Mouse (Mus musculus) MEL (cell line): ENCODE results near the gene Haus6. TPM values are rescaled to one million over a fixed set of nuclear protein-coding genes. Genes with fewer than 3 reads are reported as not detected.

Source experiments
- DNase-seq: peaks from one replicate; pipeline ENCODE4 v3.0.0; 2011; ENCODE audit warnings: low read depth, low spot score
- H3K27ac ChIP-seq: 2 replicates; pipeline ENCODE4 v1.5.1; 2012; ENCODE audit warnings: low read depth, mild to moderate bottlenecking, control low read depth, low read length, moderate library complexity; ENCODE audit not compliant: control insufficient read depth
- H3K27me3 ChIP-seq, 2 experiments: fragments of 150-350 bp in 1 of 2; sonication (generic) in 1 of 2; 2 replicates each; pipeline ENCODE4 v1.6.1; 2012; ENCODE audit warnings: low read length in 2 of 2, mild to moderate bottlenecking in 2 of 2, improper control_type of control experiment in 1 of 2, moderate library complexity in 1 of 2; ENCODE audit not compliant: insufficient read depth in 2 of 2, control insufficient read depth in 1 of 2
- H3K36me3 ChIP-seq, 2 experiments: 2 replicates each; pipeline ENCODE4 v1.6.1; 2012 to 2014; ENCODE audit warnings: low read length in 2 of 2, improper control_type of control experiment in 1 of 2, inconsistent platforms in 1 of 2, mild to moderate bottlenecking in 1 of 2; ENCODE audit not compliant: insufficient read depth in 2 of 2, control insufficient read depth in 1 of 2
- H3K4me1 ChIP-seq, 2 experiments: fragments of 150-350 bp in 1 of 2; sonication (generic) in 1 of 2; 2 replicates each; pipeline ENCODE4 v1.6.1; 2012; ENCODE audit warnings: low read length in 2 of 2, improper control_type of control experiment in 1 of 2, mild to moderate bottlenecking in 1 of 2; ENCODE audit not compliant: insufficient read depth in 2 of 2, control insufficient read depth in 1 of 2
- H3K4me3 ChIP-seq, 2 experiments: fragments of 150-350 bp in 1 of 2; sonication (generic) in 1 of 2; 2 replicates each; pipeline ENCODE4 v1.5.1; 2012; ENCODE audit warnings: low read depth in 2 of 2, low read length in 2 of 2, mild to moderate bottlenecking in 2 of 2, moderate library complexity in 2 of 2, control low read depth in 1 of 2, improper control_type of control experiment in 1 of 2; ENCODE audit not compliant: control insufficient read depth in 1 of 2, insufficient read depth in 1 of 2
- H3K79me2 ChIP-seq: 2 replicates; pipeline ENCODE4 v1.6.1; 2012; ENCODE audit warnings: mild to moderate bottlenecking, low read length, moderate library complexity; ENCODE audit not compliant: control insufficient read depth, poor library complexity, insufficient read depth
- H3K9ac ChIP-seq: 2 replicates; pipeline ENCODE4 v1.6.1; 2012; ENCODE audit warnings: low read depth, mild to moderate bottlenecking, control low read depth, low read length, moderate library complexity; ENCODE audit not compliant: control insufficient read depth, poor library complexity, severe bottlenecking
- H3K9me3 ChIP-seq: fragments of 150-350 bp; sonication (generic); replicated peaks from 2 replicates; pipeline ENCODE4 v1.6.1; 2012; ENCODE audit warnings: mild to moderate bottlenecking, low read length, improper control_type of control experiment, moderate library complexity; ENCODE audit not compliant: insufficient read depth
- CHD2 ChIP-seq: IDR thresholded peaks from 2 replicates; pipeline ENCODE4 v1.6.1; 2011; ENCODE audit warnings: low read length, improper control_type of control experiment
- CTCF ChIP-seq, 3 experiments: IDR thresholded peaks in 2 of 3; conservative IDR thresholded peaks in 1 of 3; 2 replicates each; pipeline ENCODE4 v1.5.1; 2011 to 2012; ENCODE audit warnings: low read length in 3 of 3, low read depth in 2 of 3, mild to moderate bottlenecking in 2 of 3, improper control_type of control experiment in 1 of 3, inconsistent platforms in 1 of 3, mixed read lengths in 1 of 3, moderate library complexity in 1 of 3; ENCODE audit not compliant: control insufficient read depth in 1 of 3, insufficient read depth in 1 of 3, poor library complexity in 1 of 3, severe bottlenecking in 1 of 3
- E2F4 ChIP-seq: IDR thresholded peaks from 2 replicates; pipeline ENCODE4 v1.6.1; 2011; ENCODE audit warnings: low read depth, low read length, improper control_type of control experiment, borderline replicate concordance
- ELF1 ChIP-seq: IDR thresholded peaks from 2 replicates; pipeline ENCODE4 v1.6.1; 2014; ENCODE audit warnings: low read depth, mild to moderate bottlenecking, inconsistent platforms, low read length, improper control_type of control experiment, moderate library complexity
- EP300 ChIP-seq, 2 experiments: IDR thresholded peaks; 2 replicates each; pipeline ENCODE4 v1.6.1; 2011; ENCODE audit warnings: improper control_type of control experiment in 2 of 2, low read length in 2 of 2, low read depth in 1 of 2, mild to moderate bottlenecking in 1 of 2
- GABPA ChIP-seq: IDR thresholded peaks from 2 replicates; pipeline ENCODE4 v1.6.1; 2012; ENCODE audit warnings: low read depth, mild to moderate bottlenecking, inconsistent platforms, low read length, improper control_type of control experiment, moderate library complexity
- GATA1 ChIP-seq: IDR thresholded peaks from 2 replicates; pipeline ENCODE4 v1.6.1; 2011; ENCODE audit warnings: low read depth, low read length, improper control_type of control experiment
- HCFC1 ChIP-seq: IDR thresholded peaks from 2 replicates; pipeline ENCODE4 v1.6.1; 2012; ENCODE audit warnings: low read depth, mild to moderate bottlenecking, inconsistent platforms, low read length, improper control_type of control experiment, moderate library complexity
- JUND ChIP-seq: IDR thresholded peaks from 2 replicates; pipeline ENCODE4 v1.6.1; 2011; ENCODE audit warnings: low read depth, mild to moderate bottlenecking, improper control_type of control experiment, low read length
- KAT2A ChIP-seq: conservative IDR thresholded peaks from 2 replicates; pipeline ENCODE4 v1.6.1; 2012; ENCODE audit warnings: low read depth, low read length, improper control_type of control experiment, inconsistent platforms
- MEF2A ChIP-seq: IDR thresholded peaks from 2 replicates; pipeline ENCODE4 v1.6.1; 2014; ENCODE audit warnings: low read depth, mild to moderate bottlenecking, inconsistent platforms, low read length, improper control_type of control experiment; ENCODE audit not compliant: poor library complexity, insufficient replicate concordance, severe bottlenecking; ENCODE audit errors: extremely low read depth
- NELFE ChIP-seq: IDR thresholded peaks from 2 replicates; pipeline ENCODE4 v1.6.1; 2011; ENCODE audit warnings: low read depth, low read length, improper control_type of control experiment
- NRF1 ChIP-seq: IDR thresholded peaks from 2 replicates; pipeline ENCODE4 v1.6.1; 2014; ENCODE audit warnings: low read depth, mild to moderate bottlenecking, inconsistent platforms, low read length, improper control_type of control experiment, moderate library complexity; ENCODE audit not compliant: poor library complexity, insufficient read depth, severe bottlenecking
- POLR2AphosphoS5 ChIP-seq: IDR thresholded peaks from 2 replicates; pipeline ENCODE4 v1.6.1; 2012; ENCODE audit warnings: low read depth, borderline replicate concordance, mild to moderate bottlenecking, inconsistent platforms, low read length, moderate library complexity, mixed read lengths
- RCOR1 ChIP-seq: IDR thresholded peaks from 2 replicates; pipeline ENCODE4 v1.6.1; 2012; ENCODE audit warnings: low read depth, mild to moderate bottlenecking, inconsistent platforms, low read length, improper control_type of control experiment
- SMC3 ChIP-seq: IDR thresholded peaks from 2 replicates; pipeline ENCODE4 v1.6.1; 2011; ENCODE audit warnings: low read depth, low read length, improper control_type of control experiment
- UBTF ChIP-seq: IDR thresholded peaks from 2 replicates; pipeline ENCODE4 v1.6.1; 2012; ENCODE audit warnings: low read depth, mild to moderate bottlenecking, inconsistent platforms, low read length, improper control_type of control experiment, moderate library complexity, borderline replicate concordance; ENCODE audit not compliant: insufficient read depth
- USF1 ChIP-seq: IDR thresholded peaks from 2 replicates; pipeline ENCODE4 v1.6.1; 2014; ENCODE audit warnings: low read depth, mild to moderate bottlenecking, inconsistent platforms, low read length, improper control_type of control experiment, moderate library complexity
- ZNF384 ChIP-seq: IDR thresholded peaks from 2 replicates; pipeline ENCODE4 v1.6.1; 2012; ENCODE audit warnings: low read depth, mild to moderate bottlenecking, inconsistent platforms, low read length, improper control_type of control experiment
- polyA plus RNA-seq, 2 experiments: library from polyadenylated mRNA; stranded (reverse) in 1 of 2; unstranded in 1 of 2; fragments of >175 nt in 1 of 2; fragments of >200 nt in 1 of 2; gene quantifications; 2 replicates each; pipeline versions ENCODE4 v1.2.1 to v1.2.4; 2012; ENCODE audit warnings: low replicate concordance in 2 of 2, low read depth in 1 of 2; ENCODE audit not compliant: insufficient read length in 2 of 2, insufficient read depth in 1 of 2, missing spikeins in 1 of 2
- total RNA-seq: library from RNA; depleted of rRNA; stranded (reverse); fragments of 300-350 nt; gene quantifications from 2 replicates; pipeline ENCODE4 v1.2.3, GENCODE M21; 2012

The Haus6 gene
- total and polyA plus RNA-seq, 3 experiments, result 22.1 to 41.3 TPM; not detected in 1

DNA sequence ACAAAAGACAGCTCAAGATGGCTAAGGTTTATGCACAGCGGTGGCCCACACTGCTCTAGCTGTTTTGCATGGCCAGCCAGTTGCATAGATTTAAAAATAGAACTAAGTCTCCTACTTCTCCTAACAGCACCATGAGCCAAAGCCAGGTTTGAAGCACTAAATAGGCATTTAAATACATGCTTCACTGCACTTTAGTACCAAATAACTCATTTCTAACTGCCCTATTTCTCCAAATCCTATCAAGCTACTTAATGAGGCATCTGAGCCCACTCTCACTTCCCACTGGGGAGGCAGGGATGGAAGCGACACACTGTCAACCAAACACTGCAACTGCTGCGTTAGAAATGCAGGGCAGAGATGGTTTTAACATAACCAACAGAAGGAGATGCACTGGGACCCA, 67.9 kb downstream of the Haus6 start:
- H3K9me3 ChIP-seq, result no peaks in the 10 kb centered on the region
- no peak overlapping the region for H3K4me3 ChIP-seq
- H3K36me3 ChIP-seq, result no peaks in the 10 kb centered on the region
- no peak for TF ChIP-seq CHD2
- TF ChIP-seq RCOR1, result no peak
- TF ChIP-seq EP300 (IDR thresholded peaks at IDR 0.05; ENCODE audit: low read depth in 1 of 2, low read length in 2 of 2), result no peak
- no peak for TF ChIP-seq ELF1
- TF ChIP-seq HCFC1, result no peak
- TF ChIP-seq CTCF (IDR thresholded peaks at IDR 0.05 in 2 of 3, conservative IDR thresholded peaks at IDR 0.05 in 1 of 3; ENCODE audit: control insufficient read depth in 1 of 3, insufficient read depth in 1 of 3, low read depth in 2 of 3, low read length in 3 of 3, poor library complexity in 1 of 3, severe bottlenecking in 1 of 3), result no peak
- TF ChIP-seq, all 39 proteins: peak for 0
- Histone ChIP-seq H3K4me1 (no peaks in the 10 kb centered on the region), H3K79me2 (no peaks in the 10 kb centered on the region), H3K27me3 (peaks cover 0 to 10% of the 10 kb centered on the region in 2 experiments; a peak in 2 of 4 replicates), H3K9ac (no peak overlapping the region), H3K27ac (no peak overlapping the region)
- no peak for DNase-seq

- Histone ChIP-seq H3K9ac (no peak overlapping the region), H3K27ac (no peak overlapping the region), H3K9me3 (no peaks in the 10 kb centered on the region), H3K4me1 (peaks cover 0 to 3% of the 10 kb centered on the region in 2 experiments; a peak in 1 of 4 replicates), H3K4me3 (no peak overlapping the region), H3K36me3 (no peaks in the 10 kb centered on the region), H3K79me2 (no peaks in the 10 kb centered on the region), H3K27me3 (peaks cover 0 to 10% of the 10 kb centered on the region in 2 experiments; a peak in 2 of 4 replicates)
- DNase-seq, result no peak
- no peak for TF ChIP-seq E2F4
- TF ChIP-seq USF1, result no peak
- no peak for TF ChIP-seq ZNF384
- TF ChIP-seq GABPA, result no peak
- no peak for TF ChIP-seq UBTF
- TF ChIP-seq NELFE, result no peak
- TF ChIP-seq GATA1, result no peak
- TF ChIP-seq SMC3, result no peak
- TF ChIP-seq NRF1, result no peak
- no peak for TF ChIP-seq ELF1
- no peak for TF ChIP-seq KAT2A
- no peak for TF ChIP-seq JUND
- no peak for TF ChIP-seq CHD2
- no peak for TF ChIP-seq MEF2A
- TF ChIP-seq POLR2AphosphoS5, result no peak
- no peak for TF ChIP-seq HCFC1
- TF ChIP-seq, all 39 proteins: peak for 0
Measured at GRCm38 (mm10) chr4:86541573-86541972, 70.3 kb downstream of the Haus6 start.
